Comparison of ENCODE assay signal across 8 mouse cellular contexts in genomic region chr8:70353194-70353817, GRCm38 (mm10). TPM values are rescaled to one million over a fixed set of nuclear protein-coding genes. Genes with fewer than 3 reads are reported as not detected.
DNase-seq lines count a peak whose midpoint lies in the region; ATAC-seq lines count a peak whose summit lies in the region.

Upf1 (minus strand) TSS chr8:70353278.

- peak; percentile 91 for ATAC-seq in hindbrain, embryonic 12.5 days (ENCODE audit: low FRiP score)

- DNase-seq in NIH3T3 (ENCODE audit: low read depth) = peak; percentile 100
- DNase-seq in cerebellum, postnatal 10 days = peak; percentile 100
- DNase-seq in frontal cortex, postnatal 10 days (ENCODE audit: low spot score in 2 of 2) = peak; percentile 98 to 99
- peak; percentile 99 to 100 for DNase-seq in layer of hippocampus, postnatal 14 days (ENCODE audit: low spot score in 2 of 2)
- peak; percentile 100 for DNase-seq in lung, postnatal 14 days
- DNase-seq in retina, adult 2 months (ENCODE audit: low read depth, low spot score) = peak; percentile 99
- peak; percentile 99 to 100 for DNase-seq in thymus, postnatal 36 days

- H3K4me1 ChIP-seq in hindbrain, embryonic 12.5 days = peaks cover 45% of the 10 kb centered on the region

- no peaks in the 10 kb centered on the region for H3K9me3 ChIP-seq in hindbrain, embryonic 12.5 days (replicated peaks)

- no peaks in the 10 kb centered on the region for H3K27me3 ChIP-seq in hindbrain, embryonic 12.5 days

- peaks cover 17% of the 10 kb centered on the region for H3K36me3 ChIP-seq in hindbrain, embryonic 12.5 days

- peak within 1 kb of the TSS; percentile 100 for H3K4me3 ChIP-seq in hindbrain, embryonic 12.5 days

- H3K27ac ChIP-seq in hindbrain, embryonic 12.5 days = peak within 1 kb of the TSS; percentile 86

- WGBS in hindbrain, embryonic 12.5 days = under 1% methylated on average over 60 of the region's 69 CpGs

- H3K9ac ChIP-seq in hindbrain, embryonic 12.5 days = peak within 1 kb of the TSS; percentile 99

- H3K4me2 ChIP-seq in hindbrain, embryonic 12.5 days (replicated peaks) = peak within 1 kb of the TSS; percentile 90

RNA-seq across cellular contexts. Expression of gene Upf1, which starts in this region (rescaled TPM):
- 34.2 and 34.3 TPM in 2 replicates for polyA plus RNA-seq in hindbrain, embryonic 12.5 days (2016; fragmentation: Nextera tagmentation; extraction: Ambion mirVana)
- 10 to 100 TPM; 50.3 to 54.9 TPM for total RNA-seq in layer of hippocampus, postnatal 14 days (2021)

Comparison
In these comparisons a context has a peak if more than half of its experiments do, and no peak if none do; other contexts are left out.
1. Peak in every context shown above with its lines: DNase-seq, ATAC-seq, H3K4me3 ChIP-seq and H3K27ac ChIP-seq.